Mouse (Mus musculus) CH12.LX (cell line): ENCODE measurements at regions not wholly inside any gene's neighbourhood (a gene's known extent, or its start where the extent isn't known, plus 50 kb on each side); places are given as distances from the start of the nearest gene placed in this dataset.

Source experiments
- CTCF ChIP-seq, 2 experiments: IDR thresholded peaks in 1 of 2; conservative IDR thresholded peaks in 1 of 2; 2 replicates each; pipeline ENCODE4 v1.5.1; 2011 to 2012; ENCODE audit warnings: low read depth in 2 of 2, low read length in 2 of 2, improper control_type of control experiment in 1 of 2, inconsistent platforms in 1 of 2, mild to moderate bottlenecking in 1 of 2, moderate library complexity in 1 of 2
- ELF1 ChIP-seq: IDR thresholded peaks from 2 replicates; pipeline ENCODE4 v1.6.1; 2014; ENCODE audit warnings: low read depth, mild to moderate bottlenecking, inconsistent platforms, low read length, improper control_type of control experiment

- TF ChIP-seq ELF1 = no peak
- peak in 1 of 2 experiments; percentile 36; a peak in 2 of 4 replicates for TF ChIP-seq CTCF (conservative IDR thresholded peaks at IDR 0.05 in 1 of 2, IDR thresholded peaks at IDR 0.05 in 1 of 2; ENCODE audit: low read depth in 2 of 2, low read length in 2 of 2)
Measured at GRCm38 (mm10) chr19:27032621-27033020, 146.9 kb downstream of the Gm815 start.
